Mouse (Mus musculus) CH12.LX (cell line): ENCODE measurements around the gene Tacc2. TPM values are rescaled to one million over a fixed set of nuclear protein-coding genes. Genes with fewer than 3 reads are reported as not detected.

Experiments used
- DNase-seq: peaks from one replicate; pipeline ENCODE4 v3.0.0-alpha.2; 2013; ENCODE audit errors: extremely low read depth
- H3K27ac ChIP-seq: 2 replicates; pipeline ENCODE4 v1.5.1; 2012; ENCODE audit warnings: low read depth, mild to moderate bottlenecking, control low read depth, moderate library complexity; ENCODE audit not compliant: insufficient read depth
- H3K27me3 ChIP-seq: replicated peaks from 2 replicates; pipeline ENCODE3; 2012; ENCODE audit warnings: inconsistent platforms
- H3K36me3 ChIP-seq, 2 experiments: replicated peaks in 1 of 2; 2 replicates each; pipeline versions ENCODE3 to v1.6.1; 2012; ENCODE audit warnings: inconsistent platforms in 1 of 2, low read length in 1 of 2, mild to moderate bottlenecking in 1 of 2, mixed read lengths in 1 of 2, moderate library complexity in 1 of 2; ENCODE audit not compliant: control insufficient read depth in 1 of 2, insufficient read depth in 1 of 2
- H3K4me1 ChIP-seq, 2 experiments: 2 replicates each; pipeline ENCODE4 v1.6.1; 2012; ENCODE audit warnings: inconsistent platforms in 1 of 2, moderate library complexity in 1 of 2; ENCODE audit not compliant: insufficient read depth in 2 of 2, control insufficient read depth in 1 of 2
- H3K4me2 ChIP-seq: 2 replicates; pipeline ENCODE4 v1.6.1; 2012; ENCODE audit warnings: low read depth, mild to moderate bottlenecking, control low read depth; ENCODE audit not compliant: poor library complexity, insufficient read depth, severe bottlenecking
- H3K4me3 ChIP-seq, 3 experiments: fragments of 150-350 bp in 1 of 3; sonication (generic) in 1 of 3; replicated peaks in 1 of 3; 2 replicates each; pipeline versions ENCODE3 to v1.5.1; 2011 to 2012; ENCODE audit warnings: low read depth in 2 of 3, low read length in 2 of 3, mild to moderate bottlenecking in 2 of 3, moderate library complexity in 2 of 3, control low read depth in 1 of 3, improper control_type of control experiment in 1 of 3, inconsistent platforms in 1 of 3, mixed read lengths in 1 of 3; ENCODE audit not compliant: poor library complexity in 1 of 3
- H3K79me2 ChIP-seq: replicated peaks from 2 replicates; pipeline ENCODE4 v1.6.1; 2012; ENCODE audit warnings: mild to moderate bottlenecking, moderate library complexity; ENCODE audit not compliant: control insufficient read depth, poor library complexity, insufficient read depth, severe bottlenecking; ENCODE audit errors: extremely low read depth
- H3K9ac ChIP-seq: 2 replicates; pipeline ENCODE4 v1.6.1; 2012; ENCODE audit warnings: low read depth, mild to moderate bottlenecking, control low read depth, moderate library complexity; ENCODE audit not compliant: insufficient read depth
- H3K9me3 ChIP-seq: replicated peaks from 2 replicates; pipeline ENCODE3; 2012; ENCODE audit warnings: low read length, inconsistent platforms, mixed read lengths
- CHD1 ChIP-seq: IDR thresholded peaks from 2 replicates; pipeline ENCODE4 v1.6.1; 2012; ENCODE audit warnings: low read depth, low read length, improper control_type of control experiment, inconsistent platforms
- CHD2 ChIP-seq: IDR thresholded peaks from 2 replicates; pipeline ENCODE4 v1.6.1; 2011; ENCODE audit warnings: low read length, improper control_type of control experiment
- CTCF ChIP-seq, 2 experiments: IDR thresholded peaks in 1 of 2; conservative IDR thresholded peaks in 1 of 2; 2 replicates each; pipeline ENCODE4 v1.5.1; 2011 to 2012; ENCODE audit warnings: low read depth in 2 of 2, low read length in 2 of 2, improper control_type of control experiment in 1 of 2, inconsistent platforms in 1 of 2, mild to moderate bottlenecking in 1 of 2, moderate library complexity in 1 of 2
- E2F4 ChIP-seq: IDR thresholded peaks from 2 replicates; pipeline ENCODE4 v1.6.1; 2011; ENCODE audit warnings: low read depth, low read length, improper control_type of control experiment; ENCODE audit not compliant: insufficient replicate concordance
- ELF1 ChIP-seq: IDR thresholded peaks from 2 replicates; pipeline ENCODE4 v1.6.1; 2014; ENCODE audit warnings: low read depth, mild to moderate bottlenecking, inconsistent platforms, low read length, improper control_type of control experiment
- EP300 ChIP-seq: IDR thresholded peaks from 2 replicates; pipeline ENCODE4 v1.6.1; 2011; ENCODE audit warnings: low read length, improper control_type of control experiment
- ETS1 ChIP-seq: conservative IDR thresholded peaks from 2 replicates; pipeline ENCODE4 v1.6.1; 2012; ENCODE audit warnings: low read depth, mild to moderate bottlenecking, inconsistent platforms, low read length, improper control_type of control experiment, moderate library complexity
- HCFC1 ChIP-seq: IDR thresholded peaks from 2 replicates; pipeline ENCODE4 v1.6.1; 2012; ENCODE audit warnings: low read depth, mild to moderate bottlenecking, inconsistent platforms, low read length, improper control_type of control experiment
- IRF4 ChIP-seq: IDR thresholded peaks from 2 replicates; pipeline ENCODE4 v1.6.1; 2014; ENCODE audit warnings: low read depth, mild to moderate bottlenecking, inconsistent platforms, low read length, improper control_type of control experiment
- JUND ChIP-seq: conservative IDR thresholded peaks from 2 replicates; pipeline ENCODE4 v1.6.1; 2011; ENCODE audit warnings: low read depth, low read length, improper control_type of control experiment
- KAT2A ChIP-seq: IDR thresholded peaks from 2 replicates; pipeline ENCODE4 v1.6.1; 2012; ENCODE audit warnings: low read length, improper control_type of control experiment, inconsistent platforms; ENCODE audit not compliant: insufficient replicate concordance
- MAX ChIP-seq: IDR thresholded peaks from 2 replicates; pipeline ENCODE4 v1.6.1; 2011; ENCODE audit warnings: low read length, improper control_type of control experiment
- MAZ ChIP-seq: IDR thresholded peaks from 2 replicates; pipeline ENCODE4 v1.6.1; 2012; ENCODE audit warnings: low read depth, mild to moderate bottlenecking, inconsistent platforms, low read length, improper control_type of control experiment, moderate library complexity
- MEF2A ChIP-seq: IDR thresholded peaks from 2 replicates; pipeline ENCODE4 v1.6.1; 2014; ENCODE audit warnings: low read depth, mild to moderate bottlenecking, inconsistent platforms, low read length, improper control_type of control experiment, borderline replicate concordance
- MXI1 ChIP-seq: IDR thresholded peaks from 2 replicates; pipeline ENCODE4 v1.6.1; 2011; ENCODE audit warnings: mild to moderate bottlenecking, low read depth, low read length, improper control_type of control experiment
- POLR2A ChIP-seq: IDR thresholded peaks from 2 replicates; pipeline ENCODE4 v1.6.1; 2011; ENCODE audit warnings: low read depth, mild to moderate bottlenecking, improper control_type of control experiment, low read length
- RAD21 ChIP-seq: IDR thresholded peaks from 2 replicates; pipeline ENCODE4 v1.6.1; 2011; ENCODE audit warnings: low read depth, mild to moderate bottlenecking, low read length, improper control_type of control experiment, moderate library complexity
- SIN3A ChIP-seq: IDR thresholded peaks from 2 replicates; pipeline ENCODE4 v1.6.1; 2012; ENCODE audit warnings: low read length, improper control_type of control experiment, inconsistent platforms
- SMC3 ChIP-seq: IDR thresholded peaks from 2 replicates; pipeline ENCODE4 v1.6.1; 2011; ENCODE audit warnings: low read depth, low read length, improper control_type of control experiment
- TCF12 ChIP-seq: IDR thresholded peaks from 2 replicates; pipeline ENCODE4 v1.6.1; 2014; ENCODE audit warnings: low read depth, mild to moderate bottlenecking, inconsistent platforms, low read length, improper control_type of control experiment
- USF1 ChIP-seq: IDR thresholded peaks from 2 replicates; pipeline ENCODE4 v1.6.1; 2014; ENCODE audit warnings: low read depth, mild to moderate bottlenecking, inconsistent platforms, low read length, improper control_type of control experiment
- USF2 ChIP-seq: conservative IDR thresholded peaks from 2 replicates; pipeline ENCODE4 v1.6.1; 2011; ENCODE audit warnings: low read depth, low read length, improper control_type of control experiment
- ZC3H11A ChIP-seq: IDR thresholded peaks from 2 replicates; pipeline ENCODE4 v1.6.1; 2012; ENCODE audit warnings: low read depth, mild to moderate bottlenecking, inconsistent platforms, low read length, improper control_type of control experiment
- ZMIZ1 ChIP-seq: IDR thresholded peaks from 2 replicates; pipeline ENCODE4 v1.6.1; 2012; ENCODE audit warnings: low read depth, mild to moderate bottlenecking, inconsistent platforms, low read length, improper control_type of control experiment
- dilution Hi-C: fragments of 300-500 bp; cut with MboI; formaldehyde crosslinking; loops from 2 replicates; pipeline ENCODE4 v1.14.3; 2020; ENCODE audit warnings: low sequenced_read_pairs; ENCODE audit not compliant: extremely low pct_unique_long_range_greater_than_20kb, extremely low pct_ligation_motif_present
- in situ Hi-C: fragments of 300-500 bp; cut with MboI; formaldehyde crosslinking; loops from 3 replicates; pipeline ENCODE4 v1.14.3; 2019; ENCODE audit warnings: low sequenced_read_pairs, low pct_ligation_motif_present, low pct_unique_long_range_greater_than_20kb, mixed read lengths
- polyA plus RNA-seq: library from polyadenylated mRNA; unstranded; fragments of >175 nt; gene quantifications from 2 replicates; pipeline ENCODE4 v1.2.1, GENCODE M21; 2012; ENCODE audit warnings: low read depth; ENCODE audit not compliant: insufficient read length
- total RNA-seq, 2 experiments: library from RNA; depleted of rRNA; stranded (reverse); fragments of 300-350 nt in 1 of 2; fragments of >200 nt in 1 of 2; gene quantifications; 2 replicates each; pipeline ENCODE4 v1.2.3; 2012 to 2014

Gene Tacc2
- total and polyA plus RNA-seq, 3 experiments, result 0.13 to 0.41 TPM; not detected in 1

- in situ Hi-C loops, result no loop called here
- Histone ChIP-seq H3K27ac (no peak overlapping the region), H3K4me3 (no peak overlapping the region), H3K27me3 (peaks cover 25% of the 10 kb centered on the region), H3K79me2 (no peaks in the 10 kb centered on the region), H3K4me1 (peaks cover 4 to 22% of the 10 kb centered on the region in 2 experiments), H3K4me2 (no peak overlapping the region; the same call in 1 of the 2 replicates), H3K9ac (no peak overlapping the region), H3K9me3 (peaks cover 2% of the 10 kb centered on the region), H3K36me3 (no peaks in the 10 kb centered on the region)
- dilution Hi-C loops, result no loop called here
- no peak for DNase-seq
- TF ChIP-seq E2F4 (no peak), EP300 (no peak), ELF1 (no peak), KAT2A (no peak), USF1 (no peak), SIN3A (no peak), HCFC1 (no peak), JUND (no peak), MXI1 (no peak), ETS1 (no peak), USF2 (no peak), RAD21 (no peak), ZC3H11A (no peak)
These were observed 186.9 kb downstream of the Tacc2 start for GRCm38 (mm10) chr7:130764160-130764559.

GRCm38 (mm10) chr7:130766411-130767170 lies 189.4 kb downstream of the Tacc2 start:
- H3K9me3 ChIP-seq, result peaks cover 2% of the 10 kb centered on the region
- no peak overlapping the region for H3K27ac ChIP-seq
- H3K4me3 ChIP-seq, result no peak overlapping the region
- dilution Hi-C loops, result no loop called here
- no peak overlapping the region for H3K9ac ChIP-seq
- TF ChIP-seq MAX (no peak), RAD21 (no peak), TCF12 (no peak), SMC3 (no peak), MEF2A (no peak), CTCF (conservative IDR thresholded peaks at IDR 0.05 in 1 of 2, IDR thresholded peaks at IDR 0.05 in 1 of 2; ENCODE audit: low read depth in 2 of 2, low read length in 2 of 2) (no peak), IRF4 (no peak), MAZ (no peak), POLR2A (no peak), CHD1 (no peak), ELF1 (no peak), MXI1 (no peak), KAT2A (no peak), ETS1 (no peak), HCFC1 (no peak), ZMIZ1 (no peak), CHD2 (no peak)
- TF ChIP-seq, all 38 proteins: peak for 0
- in situ Hi-C loops, result no loop called here
- H3K36me3 ChIP-seq, result no peaks in the 10 kb centered on the region
- peaks cover 4 to 24% of the 10 kb centered on the region in 2 experiments for H3K4me1 ChIP-seq
- H3K79me2 ChIP-seq, result no peaks in the 10 kb centered on the region
- DNase-seq, result no peak
- peaks cover 30% of the 10 kb centered on the region for H3K27me3 ChIP-seq
- H3K4me2 ChIP-seq, result no peak overlapping the region
